Mouse (Mus musculus): ENCODE results near the gene Igsf1. TPM values are rescaled to one million over a fixed set of nuclear protein-coding genes. Genes with fewer than 3 reads are reported as not detected.

The Igsf1 gene
- polyA plus RNA-seq (2015; fragmentation: Nextera tagmentation; extraction: Ambion mirVana): 103 and 106 TPM in 2 replicates

DNA sequence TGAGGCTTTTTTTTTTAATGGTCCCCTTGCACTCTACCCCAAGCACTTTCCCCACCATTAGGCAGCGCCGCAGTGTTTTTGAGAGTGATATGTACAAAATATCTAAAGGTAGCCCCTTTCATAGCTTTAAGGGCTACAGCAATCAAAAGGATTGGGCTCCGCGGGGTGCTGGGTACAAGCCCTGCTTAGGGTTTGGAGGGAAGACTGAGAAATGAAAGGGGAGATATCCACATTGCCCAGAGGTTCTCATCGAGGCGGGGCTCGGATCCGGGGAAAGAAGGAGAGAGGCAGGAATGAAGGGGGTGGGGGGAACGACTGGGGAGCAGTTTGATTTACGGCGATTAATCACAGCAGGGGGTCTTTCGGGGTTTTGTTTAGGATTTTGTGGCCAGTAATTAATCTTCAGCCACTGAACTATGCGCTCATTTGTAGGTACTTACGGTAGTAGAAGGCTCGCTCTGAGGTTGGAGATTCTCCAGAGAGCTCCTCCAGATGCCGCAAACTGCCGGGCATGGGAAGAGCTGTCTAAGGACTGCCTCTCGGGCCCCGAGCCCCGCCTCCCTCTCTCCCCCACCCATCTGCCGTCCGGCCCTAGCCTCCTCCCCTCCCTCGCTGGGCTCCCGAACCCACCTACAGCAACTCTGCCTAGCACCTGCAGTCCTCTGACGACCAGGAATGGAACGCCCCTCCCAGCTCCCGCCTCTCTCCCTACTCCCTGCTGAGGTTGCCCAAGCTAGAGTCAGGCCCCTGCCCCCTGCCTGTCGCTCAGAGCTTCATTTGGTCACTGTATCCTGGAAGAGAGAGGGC, at the start of gene Igsf1:
TSS of gene Igsf1 (minus strand) at position 537 of the 807 bp plus-strand sequence.

GRCm38 (mm10) chrX:49734959-49735358, 62.6 kb downstream of the Igsf1 start, which contains the start of gene Olfr1321:
TSS of gene Olfr1321 (minus strand) at chrX:49735059.

Other genes starting within 250 kb of the Igsf1 start
- not detected in 2 replicates for gene Olfr1320, start 125.4 kb downstream of the Igsf1 start, polyA plus RNA-seq (2015; fragmentation: Nextera tagmentation; extraction: Ambion mirVana)
- 0.05 and 0.06 TPM in 2 replicates for gene Olfr1321, start 62.7 kb downstream of the Igsf1 start, polyA plus RNA-seq (2015; fragmentation: Nextera tagmentation; extraction: Ambion mirVana)
- not detected in 2 replicates for gene Olfr1322, start 93.7 kb upstream of the Igsf1 start, polyA plus RNA-seq (2015; fragmentation: Nextera tagmentation; extraction: Ambion mirVana)
- gene Olfr1323, start 221.6 kb upstream of the Igsf1 start, polyA plus RNA-seq (2015; fragmentation: Nextera tagmentation; extraction: Ambion mirVana): not detected in 2 replicates